Mouse (Mus musculus): ENCODE results near the gene Prkca. TPM values are rescaled to one million over a fixed set of nuclear protein-coding genes. Genes with fewer than 3 reads are reported as not detected.

Prkca gene
- polyA plus RNA-seq, 1 experiment from 2014 or later: 7.2 TPM

- Histone ChIP-seq H3K4me2 (no peak overlapping the region), H3K4me1 (peaks cover 8% of the 10 kb centered on the region), H3K36me3 (replicated peaks) (no peaks in the 10 kb centered on the region), H3K27ac (no peak overlapping the region), H3K4me3 (no peak overlapping the region), H3K27me3 (replicated peaks) (no peaks in the 10 kb centered on the region), H3K9me3 (no peaks in the 10 kb centered on the region), H3K9ac (no peak overlapping the region)
- ATAC-seq (replicated peaks): no peak
- WGBS: 77% methylated on average over 13 of the region's 13 CpGs
Measured at GRCm38 (mm10) chr11:107968147-107968546, 375.6 kb downstream of the Prkca start.

- Histone ChIP-seq H3K4me3 (no peak overlapping the region), H3K4me2 (no peak overlapping the region), H3K27me3 (replicated peaks) (no peaks in the 10 kb centered on the region), H3K27ac (no peak overlapping the region), H3K4me1 (peaks cover 8% of the 10 kb centered on the region), H3K9ac (no peak overlapping the region), H3K36me3 (replicated peaks) (no peaks in the 10 kb centered on the region), H3K9me3 (no peaks in the 10 kb centered on the region)
- ATAC-seq (replicated peaks): no peak
- 67% methylated on average over 4 of the region's 4 CpGs for WGBS
Measured at GRCm38 (mm10) chr11:107966229-107966628, 377.5 kb downstream of the Prkca start.

- H3K27me3 ChIP-seq (replicated peaks): no peaks in the 10 kb centered on the region
- no peak overlapping the region for H3K4me2 ChIP-seq
- no peak overlapping the region for H3K9ac ChIP-seq
- H3K36me3 ChIP-seq (replicated peaks): no peaks in the 10 kb centered on the region
- peaks cover 6% of the 10 kb centered on the region for H3K4me1 ChIP-seq
- no peak overlapping the region for H3K27ac ChIP-seq
- H3K9me3 ChIP-seq: no peaks in the 10 kb centered on the region
- no peak overlapping the region for H3K4me3 ChIP-seq
- WGBS: 67% methylated on average over 7 of the region's 7 CpGs
- ATAC-seq (replicated peaks): peak; percentile 71
Measured at GRCm38 (mm10) chr11:107965449-107965848, 378.3 kb downstream of the Prkca start.

- no peak overlapping the region for H3K4me3 ChIP-seq
- no peaks in the 10 kb centered on the region for H3K9me3 ChIP-seq
- H3K4me1 ChIP-seq: peaks cover 3% of the 10 kb centered on the region; the same call in 1 of the 2 replicates
- H3K9ac ChIP-seq: no peak overlapping the region
- no peaks in the 10 kb centered on the region for H3K27me3 ChIP-seq (replicated peaks)
- no peak overlapping the region for H3K27ac ChIP-seq
- ATAC-seq (replicated peaks): no peak
- no peak overlapping the region for H3K4me2 ChIP-seq
- WGBS: 76% methylated on average over 13 of the region's 13 CpGs
- no peaks in the 10 kb centered on the region for H3K36me3 ChIP-seq (replicated peaks)
Measured at GRCm38 (mm10) chr11:107957566-107958350, 386.0 kb downstream of the Prkca start.

GRCm38 (mm10) chr11:107955191-107956062 is 388.3 kb downstream of the Prkca start:
- peaks cover 3% of the 10 kb centered on the region; the same call in 1 of the 2 replicates for H3K4me1 ChIP-seq
- H3K9ac ChIP-seq: no peak overlapping the region
- WGBS: 86% methylated on average over 10 of the region's 10 CpGs
- H3K9me3 ChIP-seq: no peaks in the 10 kb centered on the region
- no peak overlapping the region for H3K4me2 ChIP-seq
- no peak overlapping the region for H3K27ac ChIP-seq
- no peaks in the 10 kb centered on the region for H3K27me3 ChIP-seq (replicated peaks)
- no peaks in the 10 kb centered on the region for H3K36me3 ChIP-seq (replicated peaks)
- no peak overlapping the region for H3K4me3 ChIP-seq
- no peak for ATAC-seq (replicated peaks)

GRCm38 (mm10) chr11:107951431-107951830 is 392.3 kb downstream of the Prkca start:
- H3K4me1 ChIP-seq: peaks cover 4% of the 10 kb centered on the region; the same call in 1 of the 2 replicates
- no peak overlapping the region for H3K9ac ChIP-seq
- no peak overlapping the region for H3K4me3 ChIP-seq
- no peak for ATAC-seq (replicated peaks)
- no peaks in the 10 kb centered on the region for H3K36me3 ChIP-seq (replicated peaks)
- no peak overlapping the region for H3K27ac ChIP-seq
- no peaks in the 10 kb centered on the region for H3K9me3 ChIP-seq
- H3K4me2 ChIP-seq: no peak overlapping the region
- WGBS: 87% methylated on average over 11 of the region's 11 CpGs
- no peaks in the 10 kb centered on the region for H3K27me3 ChIP-seq (replicated peaks)

GRCm38 (mm10) chr11:107950658-107951057 is 393.1 kb downstream of the Prkca start:
- Histone ChIP-seq H3K9me3 (no peaks in the 10 kb centered on the region), H3K4me2 (no peak overlapping the region), H3K4me1 (peaks cover 4% of the 10 kb centered on the region; the same call in 1 of the 2 replicates), H3K9ac (no peak overlapping the region), H3K4me3 (no peak overlapping the region), H3K27me3 (replicated peaks) (no peaks in the 10 kb centered on the region), H3K27ac (no peak overlapping the region), H3K36me3 (replicated peaks) (no peaks in the 10 kb centered on the region)
- no peak for ATAC-seq (replicated peaks)
- WGBS: 92% methylated on average over 4 of the region's 4 CpGs

GRCm38 (mm10) chr11:107950211-107950610 is 393.5 kb downstream of the Prkca start:
- Histone ChIP-seq H3K9ac (no peak overlapping the region), H3K27me3 (replicated peaks) (no peaks in the 10 kb centered on the region), H3K9me3 (no peaks in the 10 kb centered on the region), H3K4me1 (peaks cover 4% of the 10 kb centered on the region; the same call in 1 of the 2 replicates), H3K4me2 (no peak overlapping the region), H3K4me3 (no peak overlapping the region), H3K27ac (no peak overlapping the region), H3K36me3 (replicated peaks) (no peaks in the 10 kb centered on the region)
- 79% methylated on average over 9 of the region's 9 CpGs for WGBS
- ATAC-seq (replicated peaks): no peak

- Histone ChIP-seq H3K27me3 (replicated peaks) (no peaks in the 10 kb centered on the region), H3K4me1 (peaks cover 4% of the 10 kb centered on the region; the same call in 1 of the 2 replicates), H3K9me3 (no peaks in the 10 kb centered on the region), H3K4me2 (no peak overlapping the region), H3K9ac (no peak overlapping the region), H3K27ac (no peak overlapping the region), H3K36me3 (replicated peaks) (no peaks in the 10 kb centered on the region), H3K4me3 (no peak overlapping the region)
- WGBS: 98% methylated on average over 1 of the region's 1 CpGs
- no peak for ATAC-seq (replicated peaks)
Measured at GRCm38 (mm10) chr11:107947951-107948350, 395.8 kb downstream of the Prkca start.

GRCm38 (mm10) chr11:107946823-107947222 is 396.9 kb downstream of the Prkca start:
- H3K27ac ChIP-seq: peak overlapping the region; percentile 31; the same call in 1 of the 2 replicates
- no peak overlapping the region for H3K4me3 ChIP-seq
- H3K4me2 ChIP-seq: no peak overlapping the region
- no peaks in the 10 kb centered on the region for H3K27me3 ChIP-seq (replicated peaks)
- WGBS: 16% methylated on average over 5 of the region's 5 CpGs
- H3K9ac ChIP-seq: no peak overlapping the region
- peaks cover 4% of the 10 kb centered on the region; the same call in 1 of the 2 replicates for H3K4me1 ChIP-seq
- no peaks in the 10 kb centered on the region for H3K36me3 ChIP-seq (replicated peaks)
- ATAC-seq (replicated peaks): no peak
- no peaks in the 10 kb centered on the region for H3K9me3 ChIP-seq

- Histone ChIP-seq H3K36me3 (replicated peaks) (no peaks in the 10 kb centered on the region), H3K4me2 (no peak overlapping the region), H3K9me3 (0 out of 2 replicates have a peak, but pooled peaks cover 2% of the 10 kb centered on the region), H3K27me3 (replicated peaks) (no peaks in the 10 kb centered on the region), H3K27ac (no peak overlapping the region), H3K4me3 (no peak overlapping the region), H3K9ac (no peak overlapping the region), H3K4me1 (no peaks in the 10 kb centered on the region)
- 91% methylated on average over 2 of the region's 2 CpGs for WGBS
- ATAC-seq (replicated peaks): no peak
Measured at GRCm38 (mm10) chr11:107936929-107937328, 406.8 kb downstream of the Prkca start.

- Histone ChIP-seq H3K4me2 (no peak overlapping the region), H3K27ac (no peak overlapping the region), H3K4me3 (no peak overlapping the region), H3K36me3 (replicated peaks) (no peaks in the 10 kb centered on the region), H3K9ac (no peak overlapping the region), H3K27me3 (replicated peaks) (no peaks in the 10 kb centered on the region), H3K9me3 (0 out of 2 replicates have a peak, but pooled peaks cover 2% of the 10 kb centered on the region), H3K4me1 (no peaks in the 10 kb centered on the region)
- 79% methylated on average over 7 of the region's 7 CpGs for WGBS
- no peak for ATAC-seq (replicated peaks)
Measured at GRCm38 (mm10) chr11:107931721-107932120, 412.0 kb downstream of the Prkca start.
